Mouse (Mus musculus) CD8-positive naive resting alpha-beta T cell, adult 2 months (primary cell): Measurements from ENCODE around the gene Mef2a.
"Not testable (repeated sequence)": the region's sequence is repeated elsewhere in the genome, so short reads cannot be mapped to it uniquely, and the experiment has no call there.

Source experiments
- DNase-seq, 2 experiments: peaks; one replicate each; pipeline ENCODE4 v3.0.0; 2022; ENCODE audit warnings: low read depth in 2 of 2, low spot score in 2 of 2

Gene Mef2a

DNA sequence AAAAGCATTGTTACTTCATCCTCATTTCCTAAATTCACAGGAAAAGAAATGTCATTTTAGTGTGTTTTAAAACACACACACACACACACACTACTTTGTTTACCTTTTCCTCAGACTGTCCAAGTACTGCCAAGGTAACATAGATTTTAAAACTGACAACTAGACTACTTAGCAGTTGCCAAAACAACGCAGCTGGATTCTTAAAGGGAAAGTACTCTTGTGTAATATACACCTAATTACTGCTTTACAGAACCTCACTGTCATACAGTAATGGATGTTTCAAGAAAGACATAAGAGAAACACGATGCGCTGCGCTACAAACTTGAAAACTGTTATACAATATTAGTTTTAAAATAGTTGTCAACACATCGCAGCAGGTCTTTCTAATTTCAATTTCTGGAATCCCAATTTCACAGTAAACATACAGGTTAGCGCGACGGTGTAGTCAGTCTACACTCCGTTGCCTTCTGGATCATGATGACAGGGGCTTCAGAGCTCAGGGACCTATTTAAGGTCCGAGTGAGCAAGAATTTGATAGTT is 1.2 kb downstream of the Mef2a start:
- no peak for DNase-seq

DNA sequence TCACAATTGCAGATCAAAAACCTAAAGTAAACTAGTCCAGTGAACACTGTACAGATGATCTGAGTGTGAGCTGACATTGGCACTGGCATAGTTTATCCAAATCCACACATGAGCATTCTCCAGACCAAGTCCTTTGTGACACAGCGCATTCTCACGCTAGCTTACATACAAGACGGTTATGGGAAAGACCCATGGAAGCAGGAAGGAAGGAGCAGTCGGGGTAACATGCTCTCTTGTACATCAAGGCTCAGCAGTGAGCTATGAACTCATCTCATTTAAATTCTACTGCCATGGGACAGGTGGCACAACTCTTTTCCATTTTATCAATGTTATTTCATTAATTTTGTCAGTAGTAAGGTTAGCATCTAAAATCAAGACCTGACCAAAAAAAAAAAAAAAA is 3.0 kb downstream of the Mef2a start:
- DNase-seq, result no peak

DNA sequence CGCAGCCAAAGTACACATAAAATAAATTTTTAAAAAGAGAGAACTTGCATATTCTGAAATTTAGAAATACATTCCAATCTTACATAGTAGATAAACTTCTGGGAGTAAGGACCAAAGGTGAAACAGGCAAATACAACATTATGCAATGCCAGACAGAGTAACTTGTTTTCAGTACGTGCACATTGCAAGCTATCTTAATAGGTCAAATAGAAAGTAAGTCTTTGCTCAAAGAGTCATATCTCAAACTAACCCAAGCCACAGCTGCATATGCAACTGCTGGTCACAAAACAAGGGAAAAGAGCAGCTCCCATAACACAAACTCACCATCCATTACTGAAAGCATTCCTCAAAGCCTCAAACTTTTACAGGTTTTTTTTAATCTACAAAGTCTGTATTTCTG is 4.3 kb downstream of the Mef2a start:
- DNase-seq, result no peak

DNA sequence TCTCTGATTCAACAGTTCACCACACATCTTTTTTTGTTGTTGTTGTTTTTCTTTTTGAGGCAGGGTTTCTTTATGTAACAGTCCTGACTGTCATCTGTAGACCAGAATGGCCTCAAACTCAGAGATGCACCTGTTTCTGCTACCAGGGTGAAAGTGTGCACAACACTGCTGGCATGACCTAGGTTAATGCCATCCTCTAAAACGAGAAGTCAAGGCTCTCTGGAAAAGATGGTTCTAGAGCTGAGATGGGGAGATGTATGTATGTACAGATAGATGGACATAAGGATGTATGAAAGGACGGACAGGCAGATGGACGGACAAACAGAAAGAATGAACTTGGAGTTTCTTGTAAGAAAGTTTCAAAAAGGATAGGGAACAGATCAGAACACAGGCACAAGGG is 12.1 kb downstream of the Mef2a start:
- no peak for DNase-seq

DNA sequence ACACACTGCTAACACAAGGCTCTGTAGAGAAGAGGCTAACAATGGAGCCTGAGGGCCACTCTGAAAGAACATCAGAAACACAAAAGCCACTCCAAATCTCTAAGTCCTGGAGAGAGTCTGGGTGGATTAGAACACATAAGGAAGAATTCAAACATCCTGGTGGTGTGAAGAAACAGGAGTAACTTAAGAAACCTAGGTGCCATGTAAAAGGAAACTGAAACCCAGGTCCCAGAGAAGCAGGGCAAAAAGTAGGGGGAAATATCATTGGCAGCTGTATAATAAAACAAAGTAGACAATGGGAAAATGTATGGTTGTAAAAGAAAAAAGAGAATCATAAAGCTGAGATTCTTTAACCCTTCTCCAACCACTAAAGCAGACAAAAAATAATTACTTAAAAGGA is 12.8 kb downstream of the Mef2a start:
- DNase-seq, result no peak

DNA sequence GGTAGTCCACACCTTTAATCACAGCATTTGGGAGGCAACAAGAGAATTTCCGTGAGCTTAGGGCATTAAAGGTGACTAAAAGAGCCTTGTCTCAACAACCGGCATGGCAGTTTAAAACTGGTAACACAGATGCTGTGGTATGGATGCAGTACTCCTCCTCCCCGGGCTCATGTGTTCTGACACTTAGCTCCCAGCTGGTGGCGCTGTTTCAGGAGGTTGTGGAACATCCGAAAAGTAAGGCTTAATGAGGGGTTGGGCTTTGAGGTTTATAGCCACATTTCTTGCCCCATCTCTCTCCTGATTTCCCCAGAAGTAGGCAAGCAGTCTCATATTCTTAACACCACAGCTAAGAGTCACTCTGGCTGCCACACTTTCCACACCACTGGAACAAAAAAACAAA is 16.8 kb downstream of the Mef2a start:
- peak in 1 of 2 experiments; percentile 28 for DNase-seq

DNA sequence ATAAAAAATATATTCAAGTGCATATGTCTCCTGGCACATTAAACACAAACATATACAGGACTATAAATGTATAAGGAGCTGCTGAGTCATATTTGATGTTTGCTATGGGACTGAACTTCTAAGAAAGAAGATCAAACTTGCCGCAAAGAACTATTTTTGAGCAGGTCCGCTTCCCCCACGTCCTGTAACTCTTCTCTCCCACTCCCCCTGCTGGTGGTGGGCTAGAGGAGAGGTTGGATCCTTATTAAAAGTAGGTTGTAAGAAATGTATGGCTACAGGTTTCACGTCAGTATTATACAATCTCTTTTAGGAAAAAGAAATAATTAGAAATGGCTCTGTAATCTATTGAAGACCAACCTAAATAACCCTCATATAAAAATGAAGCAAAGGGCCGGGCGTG is 19.0 kb downstream of the Mef2a start:
- DNase-seq, result peak; percentile 60 to 73

DNA sequence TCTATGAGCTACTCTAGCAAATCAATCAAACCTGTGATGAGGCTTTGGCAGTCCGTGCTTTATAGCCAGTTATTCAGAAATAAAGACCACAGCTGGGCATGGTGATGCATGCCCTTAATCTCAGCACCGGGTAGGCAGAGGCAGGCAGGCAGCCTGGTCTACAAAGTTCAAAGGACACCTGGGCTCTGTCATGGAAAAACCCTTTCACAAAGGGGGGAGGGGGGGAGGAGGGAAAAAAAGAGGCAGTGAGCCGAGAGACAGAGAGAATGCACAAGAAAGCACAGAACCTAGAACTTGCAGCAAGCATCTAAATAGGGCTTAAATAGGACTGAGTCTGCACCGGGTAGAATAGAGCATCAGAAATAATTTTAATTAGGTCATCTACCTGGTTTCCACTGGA is 19.7 kb downstream of the Mef2a start:
- no peak for DNase-seq

DNA sequence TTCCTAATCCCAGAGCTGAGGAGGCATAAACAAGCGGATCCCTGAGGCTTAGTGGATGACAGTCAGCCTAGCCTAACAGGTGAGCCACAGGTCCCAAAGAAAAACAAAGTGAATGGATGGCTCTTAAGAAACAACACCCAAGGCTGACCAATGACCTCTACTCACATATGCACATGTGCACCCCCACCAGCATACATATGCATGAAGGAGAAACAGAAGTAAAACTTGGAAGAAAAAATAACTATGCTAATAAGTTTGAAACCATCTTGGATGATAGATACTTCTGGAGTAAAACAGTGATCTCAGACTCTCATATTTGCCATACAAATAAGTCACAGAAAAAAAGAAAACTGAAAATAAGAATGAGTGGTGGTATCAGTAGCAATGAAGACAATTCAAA is 28.2 kb downstream of the Mef2a start:
- DNase-seq, result no peak

DNA sequence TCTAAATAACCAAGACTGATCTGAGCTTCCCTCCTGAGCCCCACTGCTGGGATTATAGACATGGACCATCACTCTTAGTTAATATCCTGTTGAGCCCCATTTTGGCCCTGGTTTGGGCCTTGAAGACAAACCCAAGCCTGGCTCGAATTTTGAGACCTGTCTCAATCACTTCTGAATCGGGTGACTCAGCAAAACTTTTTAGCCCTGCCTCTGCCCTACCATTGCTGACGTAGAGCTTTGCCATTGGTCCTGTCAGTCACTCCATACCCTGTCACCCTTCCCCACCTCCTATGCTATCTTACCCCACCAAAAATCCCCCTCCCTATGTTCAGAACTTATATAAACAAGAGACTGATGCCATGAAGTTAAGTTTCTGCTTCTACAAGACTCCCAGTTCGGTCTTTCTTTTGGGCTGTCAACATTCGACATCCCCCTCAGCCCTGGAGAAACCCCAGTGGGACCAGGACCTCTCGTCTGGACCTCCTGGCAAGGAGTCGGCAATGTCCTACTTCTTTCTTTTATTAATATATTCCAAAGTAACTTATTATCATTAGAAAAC is 30.5 kb downstream of the Mef2a start:
- no peak for DNase-seq

DNA sequence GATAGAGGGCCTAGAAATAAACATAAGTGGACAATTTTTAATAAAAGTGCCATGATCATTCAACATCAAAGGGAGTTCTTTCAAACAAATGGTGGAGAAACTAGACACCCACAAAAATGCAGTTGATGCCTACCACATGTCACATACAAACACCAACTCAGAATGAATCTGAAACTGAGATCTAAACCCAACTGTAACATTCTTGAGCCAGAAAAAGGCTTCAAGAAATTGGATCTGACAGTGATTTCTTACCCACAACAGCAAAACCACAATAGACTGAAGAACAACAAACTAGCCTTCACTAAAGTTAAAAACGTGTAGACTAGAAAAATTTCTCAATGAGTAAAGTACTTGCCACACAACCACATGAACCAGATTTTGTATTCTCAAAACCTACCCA is 52.3 kb downstream of the Mef2a start:
- no peak for DNase-seq

DNA sequence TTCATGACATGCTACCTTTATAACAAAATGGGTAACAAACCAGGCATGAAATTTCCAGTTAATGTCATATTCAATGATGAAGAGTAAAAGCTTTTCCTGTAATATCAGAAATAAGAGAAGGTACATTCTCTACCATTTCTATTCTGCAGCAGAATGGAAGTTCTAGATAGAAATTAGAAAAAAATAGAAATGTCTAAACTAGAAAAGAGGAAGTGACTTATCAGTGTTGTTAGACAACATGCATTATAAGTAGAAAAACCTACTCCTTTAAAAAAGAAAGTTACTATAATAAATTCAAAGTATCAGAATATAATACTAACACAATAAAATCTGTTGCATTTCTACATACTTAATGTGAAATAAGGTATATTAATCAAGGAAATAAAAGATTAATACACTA is 54.0 kb downstream of the Mef2a start:
- no peak for DNase-seq

DNA sequence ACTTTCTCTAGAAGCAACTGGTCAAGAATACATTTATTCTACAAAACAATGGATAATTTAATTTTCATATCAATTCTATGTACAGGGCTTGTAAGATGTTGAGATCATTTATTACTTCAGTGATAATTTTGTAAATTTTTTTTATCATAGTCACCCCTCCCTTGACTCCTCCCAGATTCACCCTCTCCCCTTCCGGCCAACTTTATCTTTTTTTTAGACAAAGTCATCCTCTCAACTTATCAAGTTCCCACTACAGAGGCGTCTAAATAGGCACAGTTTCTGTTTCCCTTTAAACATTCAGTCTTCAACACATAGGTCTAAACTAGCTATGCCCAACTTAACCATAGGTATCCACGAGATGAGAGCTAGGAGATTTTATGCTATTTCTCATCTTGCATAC is 59.5 kb downstream of the Mef2a start:
- DNase-seq, result no peak

DNA sequence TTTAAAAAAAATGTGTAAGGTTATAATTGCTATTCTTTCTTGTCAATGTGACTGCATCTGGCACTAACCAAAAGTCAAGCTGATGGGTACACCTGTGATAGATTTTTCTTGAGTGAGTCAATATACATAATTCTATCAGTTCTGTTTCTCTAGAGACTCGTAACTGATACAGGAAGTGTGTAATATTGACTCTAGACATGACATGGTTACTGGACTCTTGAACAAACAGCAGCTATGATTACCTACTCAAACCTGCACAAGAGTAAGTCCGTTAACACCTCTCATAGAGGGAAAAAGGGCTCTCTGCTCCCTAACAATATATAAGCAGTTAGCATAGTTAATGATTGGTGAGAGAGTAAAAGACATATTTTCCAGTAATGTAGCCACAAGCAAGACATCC is 62.5 kb downstream of the Mef2a start:
- no peak for DNase-seq

DNA sequence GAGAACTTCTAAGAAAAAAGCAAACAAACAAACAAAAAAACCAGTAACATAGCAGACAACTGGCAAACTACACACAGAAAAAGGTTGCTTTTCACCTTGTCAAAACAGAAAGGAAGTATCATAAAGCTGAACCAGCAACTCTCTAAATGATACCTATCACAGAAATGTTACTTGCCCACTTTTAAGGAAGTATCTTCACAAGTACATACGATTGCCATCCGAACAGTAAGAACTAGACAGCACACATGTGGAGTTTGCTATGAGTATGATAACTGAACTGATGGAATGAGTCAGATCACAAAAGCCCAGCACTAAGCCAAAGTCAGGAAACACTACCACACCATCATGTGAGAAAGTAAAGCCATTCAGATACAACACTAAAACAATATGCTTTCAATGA is 64.6 kb downstream of the Mef2a start:
- no peak for DNase-seq

DNA sequence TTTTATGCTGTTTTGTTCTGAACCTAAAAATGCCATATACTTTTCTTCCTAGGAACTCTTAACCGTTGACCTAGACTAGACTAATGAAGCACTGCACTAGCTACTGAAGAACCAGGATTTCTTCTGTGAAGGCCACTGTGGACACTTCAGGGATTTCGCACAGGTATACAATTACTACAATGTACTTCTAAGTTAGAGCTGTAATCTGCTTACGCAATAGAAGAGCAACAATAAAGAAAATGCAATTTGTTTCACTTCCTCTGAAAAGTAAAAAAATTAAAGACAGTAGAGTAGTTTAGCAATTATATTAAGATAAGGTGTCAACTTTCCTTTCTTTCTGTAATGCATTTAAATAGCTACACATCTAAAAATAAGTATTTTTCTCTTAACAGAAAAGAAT is 65.6 kb downstream of the Mef2a start:
- no peak for DNase-seq

DNA sequence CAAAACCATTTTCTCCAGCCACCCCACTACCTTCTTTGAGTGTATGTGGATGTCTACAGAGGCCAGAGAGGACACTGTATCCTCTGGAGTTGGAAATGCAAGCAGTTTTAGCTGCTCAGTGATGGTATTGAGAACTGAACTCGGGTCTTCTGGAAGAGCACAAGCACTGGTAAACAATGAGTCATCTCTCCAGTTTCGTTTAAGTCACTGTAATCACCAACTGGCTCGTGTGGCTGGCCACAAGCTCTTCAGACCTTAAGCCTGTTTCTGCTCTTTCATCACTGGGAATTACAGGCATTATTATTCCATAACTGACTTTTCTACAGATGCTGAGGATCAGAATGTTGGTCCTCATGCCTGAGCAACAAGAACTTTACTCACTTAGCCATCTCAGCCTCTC is 67.7 kb downstream of the Mef2a start:
- no peak for DNase-seq

DNA sequence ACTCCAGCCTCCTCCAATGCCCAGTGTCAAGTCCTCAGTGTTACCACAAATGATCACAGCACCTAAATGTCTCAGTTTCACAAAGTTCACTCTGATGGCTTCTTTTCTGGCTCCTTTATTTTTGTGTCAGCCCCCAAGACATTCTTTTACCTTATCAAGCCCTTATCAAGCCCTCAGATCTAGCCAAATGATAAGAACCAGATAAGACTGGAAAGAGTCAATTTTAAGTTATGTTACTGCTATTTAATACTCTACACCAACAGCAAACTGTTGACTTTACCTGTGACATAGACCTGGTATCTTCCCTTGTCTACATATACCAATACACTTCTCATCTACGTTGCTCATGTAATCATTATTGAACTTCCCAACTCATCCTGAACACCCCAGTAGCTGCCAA is 76.2 kb downstream of the Mef2a start:
- no peak for DNase-seq

DNA sequence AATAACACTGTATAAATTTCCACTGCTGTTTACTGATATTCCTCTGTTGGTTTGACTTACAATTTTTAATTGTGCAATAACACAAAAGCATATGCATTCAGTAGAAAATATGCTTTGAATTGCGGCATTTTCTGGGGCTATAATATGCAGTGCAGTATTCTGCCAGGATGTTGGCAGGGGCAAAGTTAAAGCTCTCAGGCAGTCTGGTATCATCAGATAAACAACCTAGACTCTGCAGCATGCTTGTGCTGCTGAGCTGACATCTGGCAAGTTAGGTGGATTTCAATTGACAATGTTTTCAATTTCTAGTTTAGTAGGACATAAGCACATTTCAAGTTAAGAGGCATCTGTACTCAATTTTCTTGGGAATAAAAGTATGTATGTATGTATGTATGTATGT is 81.3 kb downstream of the Mef2a start:
- no peak for DNase-seq

DNA sequence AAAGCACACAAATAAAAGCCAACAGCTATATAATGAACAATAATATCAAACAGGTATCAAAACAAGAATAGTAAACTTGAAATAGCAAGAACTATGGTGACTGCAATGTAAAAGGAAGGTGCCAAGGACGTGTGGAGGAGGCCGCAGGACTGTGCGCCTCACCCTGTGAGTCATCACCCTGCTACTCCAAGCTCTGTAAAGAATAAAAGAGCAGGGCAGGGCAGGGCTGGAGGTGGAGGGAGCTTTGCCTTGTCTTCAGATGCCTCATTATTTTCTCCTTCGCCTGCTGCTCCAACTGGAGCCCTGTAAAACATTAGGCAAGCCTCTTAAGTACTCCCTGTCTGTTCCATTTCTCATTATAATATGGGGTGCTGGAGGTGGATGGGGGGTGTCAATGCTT is 85.2 kb downstream of the Mef2a start:
- DNase-seq, result no peak

DNA sequence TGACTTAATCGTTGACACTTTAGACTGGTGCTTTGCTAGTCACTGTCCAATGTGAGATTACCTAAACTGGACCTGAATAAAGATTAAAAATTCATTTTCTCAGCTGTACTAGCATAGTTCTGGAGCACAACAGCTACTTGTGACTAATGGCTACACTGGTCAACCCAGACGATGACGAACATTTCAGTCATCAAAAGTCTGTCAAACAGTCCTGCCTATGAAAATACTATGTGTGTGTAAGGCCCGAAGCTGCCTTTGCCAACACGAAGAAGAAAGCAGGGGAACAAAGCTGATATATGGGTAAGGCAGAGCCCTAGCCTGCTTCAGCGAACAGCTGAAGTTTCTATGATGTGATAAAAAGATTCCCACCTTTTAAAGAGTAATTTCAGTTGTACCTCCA is 89.1 kb downstream of the Mef2a start:
- DNase-seq, result no peak

DNA sequence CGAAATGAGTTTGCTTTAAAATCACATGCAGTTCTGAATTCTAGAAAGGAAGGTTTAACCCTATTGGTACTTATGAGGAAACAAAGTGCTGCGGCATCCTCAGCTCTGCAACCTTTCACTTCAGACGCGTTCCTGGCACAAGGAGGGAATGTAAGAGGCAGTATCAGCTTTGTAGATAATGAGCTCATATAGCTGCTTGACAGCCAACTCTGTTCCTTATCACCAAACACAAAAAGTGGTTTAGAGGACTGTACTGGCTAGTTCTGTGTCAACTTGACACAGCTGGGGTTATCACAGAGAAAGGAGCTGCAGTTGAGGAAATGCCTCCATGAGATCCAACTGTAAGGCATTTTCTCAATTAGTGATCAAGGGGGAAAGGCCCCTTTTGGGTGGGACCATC is 102.2 kb downstream of the Mef2a start:
- DNase-seq, result not testable (repeated sequence)

DNA sequence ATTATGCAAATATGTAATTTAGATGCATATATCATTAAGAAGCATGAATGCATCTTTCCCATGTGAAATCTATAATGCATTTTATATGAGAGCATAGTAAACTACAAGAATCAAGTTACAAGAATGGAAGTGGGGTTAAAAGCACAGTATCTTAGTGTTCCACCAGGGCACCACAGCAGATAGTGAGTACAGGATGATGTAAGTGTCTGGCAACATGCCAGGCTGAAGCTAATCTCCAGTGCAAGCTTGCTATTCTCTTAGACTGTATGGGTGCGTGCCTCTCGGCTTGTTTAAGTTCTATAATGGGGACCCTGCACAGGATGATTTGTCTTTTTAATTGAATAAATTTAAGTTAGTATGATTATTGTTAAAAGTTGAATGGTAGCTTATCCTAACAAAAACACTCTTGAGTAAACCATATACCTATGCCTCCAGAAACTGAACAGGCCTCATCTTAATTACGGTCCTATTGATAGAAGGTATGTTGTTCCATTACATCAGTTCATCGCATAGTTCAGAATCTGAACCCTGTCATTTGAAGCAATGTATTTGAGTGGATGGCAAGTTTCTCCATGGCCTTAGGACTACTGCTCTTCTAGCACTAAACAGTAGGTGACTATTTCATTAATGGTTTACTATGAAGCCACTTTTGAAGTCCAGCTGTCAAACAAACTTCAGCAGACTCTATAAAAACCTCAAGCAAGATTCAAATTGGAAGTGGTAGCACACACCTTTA is 112.7 kb downstream of the Mef2a start:
- DNase-seq, result no peak
